Mouse (Mus musculus) lung, postnatal 0 days (tissue): ENCODE data around the gene Emid1. TPM values are rescaled to one million over a fixed set of nuclear protein-coding genes. Genes with fewer than 3 reads are reported as not detected.

Experiments
- ATAC-seq: fragments of 200-750 bp; cut with Nextera tagmentation; 2 replicates; pipeline ENCODE4 v1.8.0; 2017; ENCODE audit warnings: moderate library complexity
- DNase-seq: peaks from one replicate; pipeline ENCODE4 v3.0.0-alpha.2; 2016; ENCODE audit warnings: low spot score
- H3K27ac ChIP-seq: fragments of 300-500 bp; sonication (generic); 2 replicates; pipeline ENCODE4 v1.5.1; 2014; ENCODE audit warnings: antibody characterized with exemption, mild to moderate bottlenecking, low read length, mixed read lengths
- H3K27me3 ChIP-seq: fragments of 300-500 bp; sonication (generic); replicated peaks from 2 replicates; pipeline ENCODE4 v1.6.1; 2014; ENCODE audit warnings: low read length, mixed read lengths; ENCODE audit not compliant: insufficient read depth
- H3K36me3 ChIP-seq: fragments of 300-500 bp; sonication (generic); 2 replicates; pipeline ENCODE4 v1.6.1; 2014; ENCODE audit warnings: low read length, mixed read lengths; ENCODE audit not compliant: insufficient read depth
- H3K4me1 ChIP-seq: fragments of 300-500 bp; sonication (generic); 2 replicates; pipeline ENCODE4 v1.6.1; 2014; ENCODE audit warnings: antibody characterized with exemption, low read depth, low read length, mixed read lengths; ENCODE audit not compliant: insufficient read depth
- H3K4me2 ChIP-seq: fragments of 300-500 bp; sonication (generic); replicated peaks from 2 replicates; pipeline ENCODE4 v1.6.1; 2014; ENCODE audit warnings: low read depth, mild to moderate bottlenecking, low read length, moderate library complexity, mixed read lengths
- H3K4me3 ChIP-seq: fragments of 300-500 bp; sonication (generic); 2 replicates; pipeline ENCODE4 v1.5.1; 2014; ENCODE audit warnings: low read depth, low read length
- H3K9ac ChIP-seq: fragments of 300-500 bp; sonication (generic); replicated peaks from 2 replicates; pipeline ENCODE4 v1.6.1; 2014; ENCODE audit warnings: low read depth, mild to moderate bottlenecking
- H3K9me3 ChIP-seq: fragments of 300-500 bp; sonication (generic); 2 replicates; pipeline ENCODE4 v1.6.1; 2016; ENCODE audit warnings: low read length, mixed read lengths
- CTCF ChIP-seq: IDR thresholded peaks from 2 replicates; pipeline ENCODE4 v1.5.1; 2016; ENCODE audit warnings: antibody characterized with exemption, mild to moderate bottlenecking
- EP300 ChIP-seq: IDR thresholded peaks from 2 replicates; pipeline ENCODE4 v1.6.1; 2016; ENCODE audit warnings: antibody characterized with exemption, mild to moderate bottlenecking, control low read depth
- WGBS: fragments of 180-500 bp; shearing (Covaris S2); extraction: QIAGEN DNeasy Blood & Tissue Kit; methylation state at CpG from one replicate; pipeline ENCODE4 v1.1.7; 2014; 5-methylcytosine and 5-hydroxymethylcytosine counted together
- polyA plus RNA-seq: library from polyadenylated mRNA; unstranded; fragments of >200 nt; fragmentation: Nextera tagmentation; extraction: Ambion mirVana; gene quantifications from 2 replicates; pipeline ENCODE4 v1.2.1, GENCODE M21; 2015

Emid1 gene
- polyA plus RNA-seq, 1 experiment from 2014 or later: 67.5 TPM

DNA sequence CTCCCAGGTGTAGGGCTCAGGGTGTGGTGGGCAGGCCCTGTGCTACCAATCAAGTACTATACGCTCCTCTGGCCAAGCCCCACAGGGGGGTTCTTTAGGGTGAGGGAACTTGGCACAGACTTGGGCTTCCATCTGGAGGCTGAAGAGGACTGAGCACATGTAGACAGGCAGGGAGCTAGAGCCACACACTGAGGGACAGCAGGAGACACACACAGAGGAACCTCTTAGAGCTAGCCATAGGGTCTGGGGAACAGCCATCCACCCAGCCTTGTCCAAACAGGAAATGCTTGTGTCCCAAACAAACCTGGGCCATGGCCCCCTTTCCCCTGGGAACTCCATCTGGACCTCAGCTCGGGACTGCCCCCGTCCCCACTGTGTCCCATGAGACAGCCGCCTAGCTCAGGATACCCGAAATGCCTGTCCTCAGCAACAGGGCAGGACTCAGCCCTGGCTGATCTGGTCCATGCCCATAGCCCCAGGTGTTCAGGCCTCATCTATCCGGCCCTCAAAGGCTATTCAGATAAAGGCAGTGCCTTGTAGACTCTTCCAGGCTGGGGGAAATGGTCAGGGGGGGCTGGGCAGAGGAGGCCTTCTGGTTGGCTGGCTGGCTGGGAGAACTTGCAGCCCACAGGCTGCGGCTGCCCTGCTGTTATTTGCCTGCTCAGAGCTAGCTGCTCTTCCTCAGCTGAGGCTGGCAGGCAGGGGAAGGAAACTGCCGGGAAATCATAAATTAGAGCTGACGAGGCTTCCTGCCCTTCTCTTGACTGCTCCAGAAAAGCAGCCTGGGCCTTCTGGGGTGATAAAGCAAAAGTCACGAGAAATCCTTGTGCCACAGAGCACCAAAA is 3.1 kb upstream of the Emid1 start:
- 24% methylated on average over 10 of the region's 10 CpGs for WGBS

DNA sequence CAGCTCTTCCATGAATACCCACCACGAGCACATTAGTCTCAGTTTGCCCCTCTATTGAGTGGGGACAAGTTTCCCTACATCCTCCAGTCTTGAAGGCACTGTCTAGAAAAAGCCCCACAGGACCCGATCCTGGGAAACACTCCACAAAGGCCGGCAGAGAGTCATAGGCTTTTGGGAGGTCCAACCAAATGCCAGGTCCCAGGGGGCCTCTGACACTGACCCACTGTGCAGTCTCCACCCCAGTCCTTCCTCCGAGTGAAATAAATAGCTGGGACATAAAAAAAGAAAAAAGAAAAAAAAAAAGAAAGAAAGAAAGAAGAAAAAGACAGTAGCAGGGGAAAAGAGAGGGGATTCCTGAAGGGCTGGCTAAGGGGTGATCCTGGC is 818 bp downstream of the Emid1 start:
- H3K9ac ChIP-seq: no peak overlapping the region
- TF ChIP-seq EP300 (no peak), CTCF (no peak)
- peaks cover 18% of the 10 kb centered on the region; the same call in 1 of the 2 replicates for H3K4me1 ChIP-seq

More for the DNA sequence above, 3.1 kb upstream of the Emid1 start:
- Histone ChIP-seq H3K4me2 (no peak overlapping the region), H3K27me3 (no peaks in the 10 kb centered on the region), H3K9me3 (no peaks in the 10 kb centered on the region), H3K4me3 (no peak overlapping the region), H3K27ac (peak overlapping the region; percentile 66), H3K4me1 (peaks cover 18% of the 10 kb centered on the region; the same call in 1 of the 2 replicates), H3K9ac (no peak overlapping the region), H3K36me3 (no peaks in the 10 kb centered on the region)
- DNase-seq (peak; percentile 58), ATAC-seq (peak; percentile 60)
- no peak for TF ChIP-seq CTCF
- no peak for TF ChIP-seq EP300

DNA sequence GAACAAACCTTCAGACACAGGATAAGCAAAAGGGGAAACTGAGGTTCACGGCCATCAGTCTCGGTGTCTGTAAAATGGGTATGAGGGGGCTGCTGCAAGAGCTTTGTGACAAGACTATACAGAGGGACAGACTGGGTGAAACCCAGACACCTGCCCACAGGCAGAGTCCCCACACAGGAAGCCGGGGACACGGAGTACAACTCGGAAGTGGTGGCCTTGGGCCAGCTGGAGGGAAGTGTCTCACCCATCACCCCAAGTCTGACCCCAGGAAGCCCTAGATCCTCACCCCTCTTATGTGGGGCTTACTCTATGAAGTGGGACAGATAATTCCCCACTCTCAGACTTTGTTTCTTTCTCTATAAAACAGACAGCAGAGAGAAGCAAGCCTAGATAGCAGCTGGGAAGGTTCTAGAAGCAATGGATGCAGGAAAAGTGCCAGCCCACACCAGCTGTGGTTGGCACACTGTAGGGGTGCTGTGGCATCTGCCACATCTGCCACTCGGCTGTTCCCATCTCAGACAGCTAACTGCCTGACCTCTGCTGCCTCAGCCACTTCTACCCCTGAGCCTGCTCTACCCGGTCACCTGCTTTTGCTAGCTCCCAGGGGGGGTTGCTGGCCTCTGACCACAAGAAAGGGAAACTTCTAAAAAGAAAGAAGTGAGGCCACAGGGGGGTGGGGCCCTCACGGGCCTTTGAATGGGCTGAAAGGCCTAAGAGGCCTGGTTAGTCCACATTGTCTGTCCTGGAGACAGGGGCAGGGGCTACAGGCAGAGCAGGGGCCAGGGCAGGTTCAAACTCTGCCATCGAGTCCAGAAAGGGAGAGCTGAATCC is 1.4 kb downstream of the Emid1 start:
- Histone ChIP-seq H3K9ac (no peak overlapping the region), H3K4me1 (peaks cover 18% of the 10 kb centered on the region; the same call in 1 of the 2 replicates), H3K9me3 (no peaks in the 10 kb centered on the region), H3K4me3 (no peak overlapping the region), H3K36me3 (no peaks in the 10 kb centered on the region), H3K27me3 (no peaks in the 10 kb centered on the region), H3K27ac (no peak overlapping the region; the same call in 1 of the 2 replicates), H3K4me2 (no peak overlapping the region)
- TF ChIP-seq EP300 (no peak), CTCF (no peak)
- ATAC-seq (no peak), DNase-seq (no peak)
- WGBS: 60% methylated on average over 9 of the region's 9 CpGs

More for the DNA sequence above, 818 bp downstream of the Emid1 start:
- H3K36me3 ChIP-seq: no peaks in the 10 kb centered on the region
- no peak for DNase-seq
- no peak for ATAC-seq
- H3K9me3 ChIP-seq: no peaks in the 10 kb centered on the region
- no peak overlapping the region for H3K27ac ChIP-seq
- H3K27me3 ChIP-seq: no peaks in the 10 kb centered on the region
- 45% methylated on average over 4 of the region's 4 CpGs for WGBS
- peak overlapping the region; percentile 43 for H3K4me3 ChIP-seq
- peak overlapping the region; percentile 88 for H3K4me2 ChIP-seq

DNA sequence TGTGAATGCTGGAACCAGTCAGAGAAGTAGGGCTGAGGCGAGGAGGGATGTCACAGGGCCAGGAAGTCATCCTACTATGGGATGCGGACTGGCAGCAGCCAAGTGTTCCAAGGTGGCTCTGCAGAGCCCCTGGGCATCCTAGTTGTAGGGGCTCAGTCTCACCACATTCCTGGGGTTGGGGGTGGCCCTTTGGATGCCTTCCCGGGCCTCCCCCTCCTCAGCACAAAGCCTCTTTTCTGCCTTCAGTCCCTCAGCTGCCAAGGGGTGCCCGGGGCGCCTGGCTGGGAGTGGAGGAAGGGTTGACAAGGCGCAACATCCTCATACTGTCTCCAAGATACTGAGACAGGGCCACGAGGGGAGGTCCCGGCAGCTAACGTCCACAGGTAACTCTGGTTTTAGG is 2.1 kb downstream of the Emid1 start:
- Histone ChIP-seq H3K9me3 (no peaks in the 10 kb centered on the region), H3K4me2 (no peak overlapping the region), H3K27me3 (no peaks in the 10 kb centered on the region), H3K4me3 (no peak overlapping the region), H3K36me3 (no peaks in the 10 kb centered on the region), H3K27ac (no peak overlapping the region), H3K4me1 (peaks cover 13% of the 10 kb centered on the region; the same call in 1 of the 2 replicates), H3K9ac (no peak overlapping the region)
- 67% methylated on average over 8 of the region's 9 CpGs for WGBS
- TF ChIP-seq CTCF (no peak), EP300 (no peak)
- no peak for DNase-seq
- ATAC-seq: no peak

DNA sequence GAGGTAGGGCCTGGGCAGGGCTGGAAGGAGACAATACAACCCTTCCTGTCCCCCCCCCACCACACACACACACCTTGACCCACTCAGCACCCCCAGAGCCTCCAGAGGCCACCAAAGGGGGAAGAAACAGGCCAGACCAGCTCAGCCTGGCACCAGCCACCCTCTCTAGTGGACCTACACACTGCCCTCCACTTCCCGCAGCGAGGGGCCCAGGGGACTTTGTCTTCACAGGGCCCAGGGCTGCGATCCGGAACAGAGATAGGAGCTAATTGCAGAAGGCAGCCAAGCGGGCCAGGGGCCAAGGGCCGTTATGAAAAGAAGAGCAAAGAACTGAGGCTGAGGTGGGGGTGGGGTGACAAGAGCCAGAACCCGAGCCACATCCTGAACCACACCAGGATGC is 2.8 kb downstream of the Emid1 start:
- WGBS: 10% methylated on average over 7 of the region's 7 CpGs
- Histone ChIP-seq H3K4me1 (peaks cover 9% of the 10 kb centered on the region; the same call in 1 of the 2 replicates), H3K27me3 (no peaks in the 10 kb centered on the region), H3K9me3 (no peaks in the 10 kb centered on the region), H3K9ac (no peak overlapping the region), H3K4me3 (no peak overlapping the region), H3K4me2 (0 out of 2 replicates have a peak overlapping the region, but pooled peaks have one; percentile 2), H3K36me3 (no peaks in the 10 kb centered on the region), H3K27ac (peak overlapping the region; percentile 27; the same call in 1 of the 2 replicates)
- DNase-seq (peak; percentile 65), ATAC-seq (peak; percentile 37)
- no peak for TF ChIP-seq CTCF
- no peak for TF ChIP-seq EP300

DNA sequence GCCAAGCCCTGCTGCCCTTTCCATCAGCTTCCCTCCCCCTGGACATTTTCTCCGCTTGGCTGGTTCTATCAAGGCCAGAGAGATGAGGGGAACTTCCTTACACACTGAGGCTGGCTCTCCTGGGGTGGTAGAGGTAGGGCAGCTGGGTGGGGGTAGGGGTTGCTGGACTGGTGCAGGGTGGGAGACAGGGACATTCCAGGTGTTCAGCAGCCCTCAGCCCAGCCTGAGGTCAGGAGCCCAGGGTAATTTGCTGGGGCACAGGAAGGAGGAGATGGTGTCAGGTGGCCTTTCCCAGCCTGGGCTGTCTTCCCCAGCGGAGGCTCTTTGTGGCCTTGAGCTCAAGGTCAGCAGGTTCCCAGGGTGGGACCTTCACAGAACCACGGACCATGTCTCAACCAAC is 6.5 kb downstream of the Emid1 start:
- ATAC-seq: no peak
- 89% methylated on average over 3 of the region's 3 CpGs for WGBS

More for the DNA sequence above, 6.5 kb downstream of the Emid1 start:
- H3K4me3 ChIP-seq: no peak overlapping the region
- H3K36me3 ChIP-seq: no peaks in the 10 kb centered on the region
- no peak for DNase-seq
- peaks cover 5% of the 10 kb centered on the region; the same call in 1 of the 2 replicates for H3K4me1 ChIP-seq
- no peaks in the 10 kb centered on the region for H3K27me3 ChIP-seq
- no peak overlapping the region for H3K27ac ChIP-seq
- H3K4me2 ChIP-seq: no peak overlapping the region
- H3K9me3 ChIP-seq: no peaks in the 10 kb centered on the region
- TF ChIP-seq CTCF (no peak), EP300 (no peak)
- H3K9ac ChIP-seq: no peak overlapping the region
